Mouse (Mus musculus) stomach, postnatal 0 days (tissue): Measurements from ENCODE around the gene Vps4b. TPM values are rescaled to one million over a fixed set of nuclear protein-coding genes. Genes with fewer than 3 reads are reported as not detected.

Experiments used
- ATAC-seq: fragments of 200-750 bp; cut with Nextera tagmentation; 2 replicates; pipeline ENCODE4 v1.8.0; 2017; ENCODE audit not compliant: low FRiP score, low TSS enrichment
- DNase-seq: peaks from one replicate; pipeline ENCODE4 v3.0.0-alpha.2; 2016; ENCODE audit warnings: low spot score
- H3K27ac ChIP-seq: fragments of 300-500 bp; sonication (generic); replicated peaks from 2 replicates; pipeline ENCODE4 v1.5.1; 2014; ENCODE audit warnings: mild to moderate bottlenecking, control low read depth
- H3K27me3 ChIP-seq: fragments of 300-500 bp; sonication (generic); 2 replicates; pipeline ENCODE4 v1.6.1; 2014; ENCODE audit warnings: low read length; ENCODE audit not compliant: control insufficient read depth, insufficient read depth
- H3K36me3 ChIP-seq: fragments of 300-500 bp; sonication (generic); 2 replicates; pipeline ENCODE4 v1.6.1; 2014; ENCODE audit warnings: low read length, mixed read lengths; ENCODE audit not compliant: control insufficient read depth, insufficient read depth
- H3K4me1 ChIP-seq: fragments of 300-500 bp; sonication (generic); replicated peaks from 2 replicates; pipeline ENCODE4 v1.6.1; 2014; ENCODE audit warnings: antibody characterized with exemption; ENCODE audit not compliant: control insufficient read depth, insufficient read depth
- H3K4me2 ChIP-seq: fragments of 300-500 bp; sonication (generic); replicated peaks from 2 replicates; pipeline ENCODE4 v1.6.1; 2014; ENCODE audit warnings: low read depth, mild to moderate bottlenecking, control low read depth, moderate library complexity
- H3K4me3 ChIP-seq: fragments of 300-500 bp; sonication (generic); 2 replicates; pipeline ENCODE4 v1.5.1; 2014; ENCODE audit warnings: low read depth, low read length, control low read depth
- H3K9ac ChIP-seq: fragments of 300-500 bp; sonication (generic); 2 replicates; pipeline ENCODE4 v1.6.1; 2014; ENCODE audit warnings: mild to moderate bottlenecking, low read length, control low read depth, mixed read lengths
- H3K9me3 ChIP-seq: fragments of 300-500 bp; sonication (generic); 2 replicates; pipeline ENCODE4 v1.6.1; 2016; ENCODE audit warnings: low read length; ENCODE audit not compliant: control insufficient read depth
- CTCF ChIP-seq: IDR thresholded peaks from 2 replicates; pipeline ENCODE4 v1.5.1; 2016; ENCODE audit warnings: antibody characterized with exemption, low read depth, mild to moderate bottlenecking, moderate library complexity
- EP300 ChIP-seq: optimal IDR thresholded peaks from 2 replicates; pipeline ENCODE3; 2016; ENCODE audit warnings: antibody characterized with exemption
- WGBS: fragments of 180-500 bp; shearing (Covaris S2); extraction: QIAGEN DNeasy Blood & Tissue Kit; methylation state at CpG from one replicate; pipeline ENCODE4 v1.1.7; 2014; 5-methylcytosine and 5-hydroxymethylcytosine counted together
- polyA plus RNA-seq: library from polyadenylated mRNA; unstranded; fragments of >200 nt; fragmentation: Nextera tagmentation; extraction: Ambion mirVana; gene quantifications from 2 replicates; pipeline ENCODE4 v1.2.1, GENCODE M21; 2015

Vps4b gene
- polyA plus RNA-seq, 1 experiment from 2014 or later, result 67.6 TPM

- 0 out of 2 replicates have a peak, but pooled peaks cover 8% of the 10 kb centered on the region for H3K36me3 ChIP-seq
- H3K9me3 ChIP-seq, result no peaks in the 10 kb centered on the region
- H3K27ac ChIP-seq, result no peak overlapping the region
- no peak overlapping the region for H3K4me2 ChIP-seq
- H3K9ac ChIP-seq, result no peak overlapping the region
- no peaks in the 10 kb centered on the region for H3K4me1 ChIP-seq
- ATAC-seq (no peak), DNase-seq (no peak)
- H3K4me3 ChIP-seq, result no peak overlapping the region
- no peaks in the 10 kb centered on the region for H3K27me3 ChIP-seq
- WGBS, result 86% methylated on average over 4 of the region's 4 CpGs
- TF ChIP-seq CTCF, result no peak
- no peak for TF ChIP-seq EP300
These were observed 21.6 kb downstream of the Vps4b start for GRCm38 (mm10) chr1:106774896-106775295.

- no peak for ATAC-seq
- H3K36me3 ChIP-seq, result peaks cover 6% of the 10 kb centered on the region; the same call in 1 of the 2 replicates
- 69% methylated on average over 9 of the region's 9 CpGs for WGBS
These were observed 22.4 kb downstream of the Vps4b start for GRCm38 (mm10) chr1:106774092-106774491.

GRCm38 (mm10) chr1:106768773-106769172 is 27.8 kb downstream of the Vps4b start:
- DNase-seq (no peak), ATAC-seq (no peak)
- Histone ChIP-seq H3K9me3 (no peaks in the 10 kb centered on the region), H3K4me3 (no peak overlapping the region), H3K36me3 (peaks cover 21% of the 10 kb centered on the region), H3K4me2 (no peak overlapping the region), H3K27ac (no peak overlapping the region), H3K4me1 (no peaks in the 10 kb centered on the region), H3K27me3 (no peaks in the 10 kb centered on the region), H3K9ac (no peak overlapping the region)
- TF ChIP-seq CTCF, result no peak
- TF ChIP-seq EP300, result no peak

More at GRCm38 (mm10) chr1:106774092-106774491, 22.4 kb downstream of the Vps4b start:
- no peak for DNase-seq
- no peak overlapping the region for H3K4me2 ChIP-seq
- H3K27ac ChIP-seq, result no peak overlapping the region
- TF ChIP-seq CTCF (no peak), EP300 (no peak)
- no peak overlapping the region for H3K9ac ChIP-seq
- no peaks in the 10 kb centered on the region for H3K4me1 ChIP-seq
- H3K4me3 ChIP-seq, result no peak overlapping the region
- no peaks in the 10 kb centered on the region for H3K9me3 ChIP-seq
- H3K27me3 ChIP-seq, result no peaks in the 10 kb centered on the region

- Histone ChIP-seq H3K9me3 (no peaks in the 10 kb centered on the region), H3K36me3 (peaks cover 21% of the 10 kb centered on the region), H3K4me1 (no peaks in the 10 kb centered on the region), H3K27me3 (no peaks in the 10 kb centered on the region), H3K4me3 (no peak overlapping the region), H3K4me2 (no peak overlapping the region), H3K9ac (no peak overlapping the region), H3K27ac (no peak overlapping the region; the same call in 1 of the 2 replicates)
- DNase-seq (no peak), ATAC-seq (no peak; the same call in 1 of the 2 replicates)
- TF ChIP-seq CTCF, result no peak
- no peak for TF ChIP-seq EP300
- WGBS, result 67% methylated on average over 8 of the region's 8 CpGs
These were observed 30.8 kb downstream of the Vps4b start for GRCm38 (mm10) chr1:106765771-106766170.

- 76% methylated on average over 2 of the region's 2 CpGs for WGBS
- DNase-seq, result no peak
- Histone ChIP-seq H3K9me3 (no peaks in the 10 kb centered on the region), H3K9ac (no peak overlapping the region), H3K36me3 (peaks cover 17% of the 10 kb centered on the region), H3K4me2 (no peak overlapping the region), H3K4me1 (no peaks in the 10 kb centered on the region), H3K27me3 (no peaks in the 10 kb centered on the region), H3K4me3 (no peak overlapping the region), H3K27ac (no peak overlapping the region)
- ATAC-seq, result no peak
- TF ChIP-seq EP300 (no peak), CTCF (no peak)
These were observed 31.7 kb downstream of the Vps4b start for GRCm38 (mm10) chr1:106764846-106765245.

- no peaks in the 10 kb centered on the region for H3K27me3 ChIP-seq
- TF ChIP-seq EP300, result no peak
- no peak for TF ChIP-seq CTCF
- H3K9me3 ChIP-seq, result no peaks in the 10 kb centered on the region
- no peak overlapping the region for H3K9ac ChIP-seq
- H3K4me1 ChIP-seq, result no peaks in the 10 kb centered on the region
- no peak overlapping the region for H3K27ac ChIP-seq
- ATAC-seq (no peak), DNase-seq (no peak)
- no peak overlapping the region for H3K4me3 ChIP-seq
- 68% methylated on average over 3 of the region's 3 CpGs for WGBS
- peaks cover 17% of the 10 kb centered on the region for H3K36me3 ChIP-seq
- no peak overlapping the region for H3K4me2 ChIP-seq
These were observed 32.2 kb downstream of the Vps4b start for GRCm38 (mm10) chr1:106764281-106764680.
